Mouse (Mus musculus): ENCODE measurements around the gene Cdadc1. TPM values are rescaled to one million over a fixed set of nuclear protein-coding genes. Genes with fewer than 3 reads are reported as not detected.

Cdadc1 gene
- polyA plus RNA-seq, 1 experiment, result 17.8 TPM

- H3K9me3 ChIP-seq (replicated peaks; ENCODE audit: control insufficient read depth, insufficient read depth, low read length, poor library complexity, severe bottlenecking), result no peaks in the 10 kb centered on the region
- no peaks in the 10 kb centered on the region for H3K4me1 ChIP-seq (ENCODE audit: control insufficient read depth, insufficient read depth, low read length)
- no peak overlapping the region for H3K4me3 ChIP-seq (ENCODE audit: low read depth, low read length)
- H3K9ac ChIP-seq (ENCODE audit: low read depth, poor library complexity, severe bottlenecking), result no peak overlapping the region
- no peaks in the 10 kb centered on the region for H3K27me3 ChIP-seq (ENCODE audit: control insufficient read depth, insufficient read depth, low read length, poor library complexity, severe bottlenecking)
- TF ChIP-seq CTCF (IDR thresholded peaks at IDR 0.05; ENCODE audit: low read depth, low read length) (no peak), POLR2A (IDR thresholded peaks at IDR 0.05; ENCODE audit: insufficient read depth, low read length) (no peak), EP300 (IDR thresholded peaks at IDR 0.05; ENCODE audit: insufficient read depth, low read depth, low read length) (no peak)
- H3K27ac ChIP-seq (ENCODE audit: insufficient read depth, low read length), result no peak overlapping the region
- H3K36me3 ChIP-seq (ENCODE audit: control insufficient read depth, insufficient read depth, low read length, poor library complexity, severe bottlenecking), result peaks cover 2% of the 10 kb centered on the region; the same call in 1 of the 2 replicates
Observed at GRCm38 (mm10) chr14:59533908-59534307, 63.9 kb downstream of the Cdadc1 start.

DNA sequence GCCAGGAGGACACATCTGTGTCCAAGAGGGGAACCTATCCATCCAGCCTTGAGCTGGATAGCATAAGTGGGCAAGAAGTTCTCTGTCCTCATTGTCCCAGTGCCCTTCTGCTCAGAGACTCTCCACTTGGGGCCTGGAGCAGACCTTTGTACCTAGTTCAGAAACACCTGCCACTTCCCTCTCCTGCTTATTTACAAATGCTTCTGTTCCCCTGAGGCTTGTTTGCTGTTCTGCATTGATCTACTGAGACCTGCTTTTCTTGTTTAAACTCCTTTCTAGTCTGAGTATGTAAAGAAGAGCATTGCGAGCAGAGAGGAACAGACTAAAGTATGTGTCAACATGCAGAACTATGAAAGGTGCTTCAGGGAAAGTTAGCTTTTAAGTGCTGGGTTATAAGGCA lies 64.8 kb downstream of the Cdadc1 start:
- Histone ChIP-seq H3K4me3 (ENCODE audit: low read depth, low read length) (no peak overlapping the region), H3K4me1 (ENCODE audit: control insufficient read depth, insufficient read depth, low read length) (no peaks in the 10 kb centered on the region), H3K27me3 (ENCODE audit: control insufficient read depth, insufficient read depth, low read length, poor library complexity, severe bottlenecking) (no peaks in the 10 kb centered on the region), H3K9ac (ENCODE audit: low read depth, poor library complexity, severe bottlenecking) (no peak overlapping the region), H3K36me3 (ENCODE audit: control insufficient read depth, insufficient read depth, low read length, poor library complexity, severe bottlenecking) (0 out of 2 replicates have a peak, but pooled peaks cover 2% of the 10 kb centered on the region), H3K9me3 (replicated peaks; ENCODE audit: control insufficient read depth, insufficient read depth, low read length, poor library complexity, severe bottlenecking) (no peaks in the 10 kb centered on the region), H3K27ac (ENCODE audit: insufficient read depth, low read length) (no peak overlapping the region)
- TF ChIP-seq POLR2A (IDR thresholded peaks at IDR 0.05; ENCODE audit: insufficient read depth, low read length), result no peak
- TF ChIP-seq EP300 (IDR thresholded peaks at IDR 0.05; ENCODE audit: insufficient read depth, low read depth, low read length), result no peak
- TF ChIP-seq CTCF (IDR thresholded peaks at IDR 0.05; ENCODE audit: low read depth, low read length), result no peak

DNA sequence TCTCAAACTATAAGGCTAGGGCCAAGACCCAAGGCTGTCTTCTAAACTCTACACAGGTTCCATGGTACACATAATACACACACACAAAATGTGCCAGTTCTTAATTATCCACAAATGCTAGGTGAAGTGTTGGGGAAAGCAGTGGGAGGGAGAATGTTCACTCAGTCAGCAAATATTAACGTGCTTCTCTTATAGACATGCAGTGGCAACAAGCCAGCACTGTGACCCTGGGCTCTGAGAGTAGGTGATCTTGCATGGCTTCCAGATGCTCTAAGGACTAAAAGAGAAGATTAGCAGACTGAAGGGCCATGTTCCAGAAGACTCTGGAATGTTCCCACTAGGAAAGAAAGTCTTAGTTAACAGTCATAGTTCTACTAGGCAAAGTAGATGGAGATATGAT lies 67.0 kb downstream of the Cdadc1 start:
- no peaks in the 10 kb centered on the region for H3K9me3 ChIP-seq (replicated peaks; ENCODE audit: control insufficient read depth, insufficient read depth, low read length, poor library complexity, severe bottlenecking)
- no peak for TF ChIP-seq EP300 (IDR thresholded peaks at IDR 0.05; ENCODE audit: insufficient read depth, low read depth, low read length)
- 0 out of 2 replicates have a peak, but pooled peaks cover 2% of the 10 kb centered on the region for H3K36me3 ChIP-seq (ENCODE audit: control insufficient read depth, insufficient read depth, low read length, poor library complexity, severe bottlenecking)
- H3K4me1 ChIP-seq (ENCODE audit: control insufficient read depth, insufficient read depth, low read length), result no peaks in the 10 kb centered on the region
- no peak overlapping the region for H3K9ac ChIP-seq (ENCODE audit: low read depth, poor library complexity, severe bottlenecking)
- no peak overlapping the region for H3K4me3 ChIP-seq (ENCODE audit: low read depth, low read length)
- H3K27ac ChIP-seq (ENCODE audit: insufficient read depth, low read length), result no peak overlapping the region
- no peaks in the 10 kb centered on the region for H3K27me3 ChIP-seq (ENCODE audit: control insufficient read depth, insufficient read depth, low read length, poor library complexity, severe bottlenecking)

- Histone ChIP-seq H3K27me3 (ENCODE audit: control insufficient read depth, insufficient read depth, low read length, poor library complexity, severe bottlenecking) (no peaks in the 10 kb centered on the region), H3K36me3 (ENCODE audit: control insufficient read depth, insufficient read depth, low read length, poor library complexity, severe bottlenecking) (0 out of 2 replicates have a peak, but pooled peaks cover 2% of the 10 kb centered on the region), H3K4me3 (ENCODE audit: low read depth, low read length) (no peak overlapping the region), H3K9ac (ENCODE audit: low read depth, poor library complexity, severe bottlenecking) (no peak overlapping the region), H3K9me3 (replicated peaks; ENCODE audit: control insufficient read depth, insufficient read depth, low read length, poor library complexity, severe bottlenecking) (no peaks in the 10 kb centered on the region), H3K27ac (ENCODE audit: insufficient read depth, low read length) (no peak overlapping the region), H3K4me1 (ENCODE audit: control insufficient read depth, insufficient read depth, low read length) (no peaks in the 10 kb centered on the region)
- TF ChIP-seq POLR2A (IDR thresholded peaks at IDR 0.05; ENCODE audit: insufficient read depth, low read length), result no peak
- no peak for TF ChIP-seq CTCF (IDR thresholded peaks at IDR 0.05; ENCODE audit: low read depth, low read length)
- no peak for TF ChIP-seq EP300 (IDR thresholded peaks at IDR 0.05; ENCODE audit: insufficient read depth, low read depth, low read length)
Observed at GRCm38 (mm10) chr14:59525843-59526242, 71.9 kb downstream of the Cdadc1 start.

- Histone ChIP-seq H3K4me3 (ENCODE audit: low read depth, low read length) (no peak overlapping the region), H3K27ac (ENCODE audit: insufficient read depth, low read length) (no peak overlapping the region), H3K36me3 (ENCODE audit: control insufficient read depth, insufficient read depth, low read length, poor library complexity, severe bottlenecking) (no peaks in the 10 kb centered on the region), H3K9ac (ENCODE audit: low read depth, poor library complexity, severe bottlenecking) (no peak overlapping the region), H3K4me1 (ENCODE audit: control insufficient read depth, insufficient read depth, low read length) (no peaks in the 10 kb centered on the region), H3K9me3 (replicated peaks; ENCODE audit: control insufficient read depth, insufficient read depth, low read length, poor library complexity, severe bottlenecking) (no peaks in the 10 kb centered on the region), H3K27me3 (ENCODE audit: control insufficient read depth, insufficient read depth, low read length, poor library complexity, severe bottlenecking) (no peaks in the 10 kb centered on the region)
- TF ChIP-seq CTCF (IDR thresholded peaks at IDR 0.05; ENCODE audit: low read depth, low read length), result no peak
- no peak for TF ChIP-seq POLR2A (IDR thresholded peaks at IDR 0.05; ENCODE audit: insufficient read depth, low read length)
- TF ChIP-seq EP300 (IDR thresholded peaks at IDR 0.05; ENCODE audit: insufficient read depth, low read depth, low read length), result no peak
Observed at GRCm38 (mm10) chr14:59513922-59514444, 83.8 kb downstream of the Cdadc1 start.

Other genes with a start within 250 kb of the Cdadc1 start
- 22.6 and 23.4 TPM in 2 replicates for gene Phf11d, start 232.5 kb downstream of the Cdadc1 start, polyA plus RNA-seq (2011; ENCODE audit: insufficient read depth, insufficient read length, low read depth, missing spikeins)
- 1.0 and 1.1 TPM in 2 replicates for gene Phf11c, start 202.6 kb downstream of the Cdadc1 start, polyA plus RNA-seq (2011; ENCODE audit: insufficient read depth, insufficient read length, low read depth, missing spikeins)
- 11.9 and 12.1 TPM in 2 replicates for gene Setdb2, start 157.1 kb downstream of the Cdadc1 start, polyA plus RNA-seq (2011; ENCODE audit: insufficient read depth, insufficient read length, low read depth, missing spikeins)
- gene Cab39l, start 157.0 kb downstream of the Cdadc1 start, polyA plus RNA-seq (2011; ENCODE audit: insufficient read depth, insufficient read length, low read depth, missing spikeins), result 30.9 and 36.6 TPM in 2 replicates
- 2.3 and 2.5 TPM in 2 replicates for gene Shisa2, start 27.3 kb upstream of the Cdadc1 start, polyA plus RNA-seq (2011; ENCODE audit: insufficient read depth, insufficient read length, low read depth, missing spikeins)

Data from ES-Bruce4 (cell line).